Mouse (Mus musculus): Measurements from ENCODE around the gene Rabl3.

Gene Rabl3

DNA sequence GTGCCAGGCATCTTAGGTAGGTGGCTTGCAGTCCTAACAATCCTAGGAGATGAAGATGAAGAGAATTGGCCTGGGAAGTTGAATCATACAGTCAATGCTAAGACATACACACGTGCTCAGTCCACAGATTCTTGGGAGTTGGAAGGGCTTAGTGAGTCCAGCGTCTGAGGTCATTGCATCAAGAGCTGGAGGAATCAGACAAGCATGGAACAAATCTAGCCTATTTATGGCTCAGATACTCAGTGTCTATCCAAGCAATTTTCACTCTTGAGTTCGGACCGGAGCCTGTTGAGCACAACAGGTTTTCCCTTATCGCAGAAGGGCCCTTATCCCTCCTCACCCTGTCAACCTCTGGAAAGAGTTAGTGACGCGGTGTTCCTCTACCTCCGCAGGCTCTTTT lies 51.9 kb downstream of the Rabl3 start:
- no peak for DNase-seq (ENCODE audit: low read depth in 1 of 2, low spot score in 2 of 2)

GRCm38 (mm10) chr16:37597412-37597811 lies 57.7 kb downstream of the Rabl3 start:
- DNase-seq (ENCODE audit: low read depth in 1 of 2, low spot score in 2 of 2): no peak

DNA sequence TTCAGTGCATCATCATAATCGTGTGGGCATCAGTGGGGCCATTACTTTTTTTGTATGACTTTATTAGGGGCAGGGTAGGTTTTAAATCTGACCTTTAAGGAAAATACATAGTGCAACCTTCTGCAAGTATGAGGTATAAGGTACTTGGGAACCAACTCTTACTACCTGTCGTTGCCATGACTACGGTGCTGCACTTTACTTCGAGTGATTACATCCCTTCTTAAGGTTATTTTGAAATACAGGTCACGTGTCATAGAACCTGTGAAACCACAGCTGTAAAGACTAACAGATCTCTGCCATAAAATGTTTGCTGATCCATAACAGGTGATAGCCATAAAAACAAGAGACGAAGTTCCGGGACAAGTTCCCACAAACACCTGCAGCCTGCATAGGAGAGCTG lies 58.8 kb downstream of the Rabl3 start:
- DNase-seq (ENCODE audit: low read depth in 1 of 2, low spot score in 2 of 2): no peak

DNA sequence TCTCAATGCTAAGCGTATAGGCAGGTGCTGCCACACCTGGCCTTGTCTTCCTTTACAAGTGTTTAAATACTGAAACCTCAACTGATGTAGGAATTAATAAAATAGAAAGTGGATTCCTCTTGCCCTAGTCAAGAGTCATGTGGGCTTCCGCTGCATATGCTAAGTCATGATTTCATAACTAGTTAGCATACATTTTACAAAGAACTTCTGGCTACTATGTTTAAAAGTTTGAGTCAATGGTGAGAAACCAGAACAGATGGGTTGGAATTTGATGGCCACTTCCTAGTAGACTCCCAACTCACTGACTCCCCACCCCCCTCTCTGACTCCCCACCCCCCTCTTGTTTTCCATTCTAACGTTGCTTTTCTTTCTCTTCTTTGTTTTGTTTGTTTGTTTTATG lies 59.6 kb downstream of the Rabl3 start:
- no peak for DNase-seq (ENCODE audit: low read depth in 1 of 2, low spot score in 2 of 2)

DNA sequence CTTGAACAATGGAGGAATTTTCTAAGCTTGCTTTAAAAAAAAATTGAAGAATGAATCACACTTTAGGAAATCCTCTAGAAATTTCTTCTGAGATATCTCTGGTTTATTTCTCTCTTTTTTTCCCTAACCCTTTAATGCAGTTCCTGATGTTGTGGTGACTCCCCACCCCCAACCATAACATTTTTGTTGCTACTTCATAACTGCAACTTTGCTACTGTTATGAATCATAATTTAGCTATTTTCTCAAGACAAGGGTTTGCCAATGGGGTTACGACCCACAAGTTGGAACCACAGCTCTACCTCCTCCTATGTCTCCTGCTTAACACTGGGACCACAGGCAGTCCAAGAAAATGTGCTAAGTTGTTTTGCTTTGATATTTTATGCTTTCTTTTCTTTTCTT lies 63.7 kb downstream of the Rabl3 start:
- DNase-seq (ENCODE audit: low read depth in 1 of 2, low spot score in 2 of 2): no peak

DNA sequence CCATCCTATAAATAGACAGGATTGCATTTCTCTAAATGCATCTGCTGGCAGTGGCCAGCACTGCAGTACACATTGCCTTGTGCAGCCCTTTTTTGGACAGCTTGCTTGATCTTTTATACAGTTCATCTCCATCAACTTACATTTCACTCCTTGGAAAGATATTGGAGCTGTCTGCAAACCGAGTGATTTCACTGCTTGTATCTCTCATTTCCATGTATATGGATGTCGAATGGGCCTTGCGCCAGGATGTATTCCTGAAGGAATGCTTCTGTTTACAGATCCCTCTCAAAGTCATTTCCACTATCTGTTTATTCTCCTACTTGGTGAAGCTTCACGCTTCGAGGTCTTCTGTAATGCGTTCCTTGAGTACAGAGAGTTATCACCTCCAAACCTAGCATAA lies 64.6 kb downstream of the Rabl3 start:
- DNase-seq (ENCODE audit: low read depth in 1 of 2, low spot score in 2 of 2): no peak

DNA sequence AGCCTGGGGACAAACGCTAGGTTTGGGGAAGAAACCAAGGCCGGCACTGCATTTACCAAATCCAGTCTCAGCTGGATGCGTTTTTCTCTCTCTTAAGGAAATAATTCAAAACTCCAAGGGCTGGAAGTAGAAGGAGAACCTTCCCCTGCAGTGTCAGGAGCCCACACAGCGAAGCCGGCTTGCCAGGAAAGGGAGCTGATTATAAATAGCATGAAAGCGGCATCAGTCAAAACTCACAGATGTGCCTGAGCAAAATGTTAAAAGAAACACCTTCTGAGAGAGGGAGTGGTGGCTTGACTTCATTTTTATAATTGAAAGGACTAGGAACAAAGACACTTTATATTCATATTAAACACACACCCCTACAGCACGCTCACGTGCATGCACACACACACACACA lies 70.6 kb downstream of the Rabl3 start:
- no peak for DNase-seq (ENCODE audit: low read depth in 1 of 2, low spot score in 2 of 2)

GRCm38 (mm10) chr16:37611072-37611471 lies 71.4 kb downstream of the Rabl3 start:
- DNase-seq (ENCODE audit: low read depth in 1 of 2, low spot score in 2 of 2): no peak

GRCm38 (mm10) chr16:37612013-37612412 lies 72.3 kb downstream of the Rabl3 start:
- DNase-seq (ENCODE audit: low read depth in 1 of 2, low spot score in 2 of 2): no peak

DNA sequence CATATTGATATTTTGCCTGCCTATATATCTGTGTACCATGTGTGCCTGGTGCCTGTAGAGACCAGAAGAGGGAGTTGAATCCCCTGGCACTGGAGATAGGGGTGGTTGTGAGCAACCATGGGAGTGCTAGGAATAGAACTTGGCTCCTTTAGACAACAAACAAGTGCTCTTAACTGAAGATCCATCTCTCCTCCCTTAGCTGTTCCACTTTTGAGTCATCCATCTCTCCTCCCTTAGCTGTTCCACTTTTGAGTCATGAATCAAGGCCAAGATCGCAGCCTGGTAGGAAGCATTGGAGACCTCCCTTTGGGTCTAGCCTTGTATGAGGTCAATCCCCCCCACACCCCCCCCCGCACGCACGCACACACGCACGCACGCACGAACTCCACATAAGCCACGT lies 74.9 kb downstream of the Rabl3 start:
- no peak for DNase-seq (ENCODE audit: low read depth in 1 of 2, low spot score in 2 of 2)

GRCm38 (mm10) chr16:37615429-37615828 lies 75.7 kb downstream of the Rabl3 start:
- no peak for DNase-seq (ENCODE audit: low read depth in 1 of 2, low spot score in 2 of 2)

DNA sequence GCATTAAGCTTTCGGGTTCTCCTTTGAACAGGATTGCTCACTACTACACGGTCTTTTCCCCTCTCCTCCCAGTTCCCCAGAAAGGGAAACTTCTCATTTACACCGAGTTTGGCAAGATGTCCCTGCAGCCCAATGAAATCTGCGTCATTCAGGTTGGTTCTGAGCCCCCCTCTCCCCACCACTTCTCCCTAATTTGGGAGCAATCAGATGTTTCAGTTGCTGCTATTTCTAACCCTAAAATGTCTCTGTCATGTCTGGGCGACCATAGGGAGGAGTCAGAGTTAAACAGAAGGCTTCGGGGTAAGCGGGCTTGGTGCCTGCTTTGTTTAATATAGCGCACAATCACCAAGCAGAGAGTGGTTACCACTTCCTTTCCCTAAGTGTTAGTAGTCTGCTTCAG lies 76.4 kb downstream of the Rabl3 start:
- no peak for DNase-seq (ENCODE audit: low read depth in 1 of 2, low spot score in 2 of 2)

- no peak for DNase-seq (ENCODE audit: low read depth in 1 of 2, low spot score in 2 of 2)
These were observed 78.0 kb downstream of the Rabl3 start for GRCm38 (mm10) chr16:37617695-37618094.

Measured in monocyte, adult 2 months (primary cell).